Mouse (Mus musculus): ENCODE data around the gene Thbd.

The Thbd gene

GRCm38 (mm10) chr2:148407870-148408760, at the start of gene Thbd:
Thbd (minus strand) TSS chr2:148408188.
- peak; percentile 62 for DNase-seq

- no peak for DNase-seq
These were observed 47.4 kb upstream of the Thbd start for GRCm38 (mm10) chr2:148455341-148455740.

GRCm38 (mm10) chr2:148454014-148454542, 46.1 kb upstream of the Thbd start:
- no peak for DNase-seq

- no peak for DNase-seq
These were observed 45.1 kb upstream of the Thbd start for GRCm38 (mm10) chr2:148453061-148453460.

- DNase-seq, result no peak
These were observed 43.5 kb upstream of the Thbd start for GRCm38 (mm10) chr2:148451498-148451897.

GRCm38 (mm10) chr2:148450616-148451015, 42.6 kb upstream of the Thbd start:
- DNase-seq, result no peak

GRCm38 (mm10) chr2:148449659-148450058, 41.7 kb upstream of the Thbd start:
- no peak for DNase-seq

- DNase-seq, result no peak
These were observed 38.5 kb upstream of the Thbd start for GRCm38 (mm10) chr2:148446446-148446845.

GRCm38 (mm10) chr2:148445616-148446015, 37.6 kb upstream of the Thbd start:
- no peak for DNase-seq

GRCm38 (mm10) chr2:148444472-148444871, 36.5 kb upstream of the Thbd start:
- no peak for DNase-seq

GRCm38 (mm10) chr2:148443249-148443958, 35.4 kb upstream of the Thbd start, which contains the start of gene Cd93:
Cd93 (minus strand) TSS chr2:148443563.
- peak; percentile 20 for DNase-seq

- DNase-seq, result no peak
These were observed 34.7 kb upstream of the Thbd start for GRCm38 (mm10) chr2:148442710-148443109.

- no peak for DNase-seq
These were observed 34.2 kb upstream of the Thbd start for GRCm38 (mm10) chr2:148442172-148442571.

GRCm38 (mm10) chr2:148441421-148441820, 33.4 kb upstream of the Thbd start:
- DNase-seq, result no peak

GRCm38 (mm10) chr2:148439691-148440276, 31.8 kb upstream of the Thbd start:
- no peak for DNase-seq

GRCm38 (mm10) chr2:148436285-148436684, 28.3 kb upstream of the Thbd start:
- no peak for DNase-seq

- DNase-seq, result no peak
These were observed 24.4 kb upstream of the Thbd start for GRCm38 (mm10) chr2:148432346-148432745.

GRCm38 (mm10) chr2:148430941-148431340, 23.0 kb upstream of the Thbd start:
- no peak for DNase-seq

GRCm38 (mm10) chr2:148429001-148429505, 21.1 kb upstream of the Thbd start:
- DNase-seq, result no peak

GRCm38 (mm10) chr2:148428523-148428922, 20.5 kb upstream of the Thbd start:
- no peak for DNase-seq

GRCm38 (mm10) chr2:148427553-148427952, 19.6 kb upstream of the Thbd start:
- DNase-seq, result no peak

GRCm38 (mm10) chr2:148425709-148426382, 17.9 kb upstream of the Thbd start:
- DNase-seq, result no peak

Measured in liver (tissue).